Mouse (Mus musculus): Measurements from ENCODE around the gene Atp1a3.

DNA sequence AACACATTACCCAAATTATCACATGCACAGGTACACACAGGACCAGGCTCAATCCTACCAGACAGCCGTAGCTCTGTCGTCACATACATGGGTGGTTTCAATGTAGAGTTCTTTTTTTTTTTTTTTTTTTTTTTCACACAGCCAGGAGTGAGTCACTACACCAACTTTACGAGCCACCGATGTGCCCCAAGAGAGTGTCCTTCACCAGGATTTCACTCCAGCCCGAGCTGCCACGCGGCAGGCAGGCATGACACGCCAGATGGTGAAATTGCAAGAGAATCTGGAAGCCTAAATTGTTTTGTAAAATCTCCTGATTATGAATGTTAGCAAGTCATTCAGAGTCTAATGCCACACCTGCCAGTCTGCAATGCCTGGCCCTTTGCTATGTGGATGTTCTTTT, 41.6 kb upstream of the Atp1a3 start:
- TF ChIP-seq MAFK (IDR thresholded peaks at IDR 0.05; ENCODE audit: insufficient read depth, low read depth, low read length) (no peak), CHD2 (IDR thresholded peaks at IDR 0.05; ENCODE audit: low read depth, low read length) (no peak), ZC3H11A (IDR thresholded peaks at IDR 0.05; ENCODE audit: borderline replicate concordance, low read depth, low read length) (no peak), ZNF384 (IDR thresholded peaks at IDR 0.05; ENCODE audit: low read depth, low read length) (peak; percentile 60), HCFC1 (IDR thresholded peaks at IDR 0.05; ENCODE audit: borderline replicate concordance, insufficient read depth, low read length) (no peak)

Data from ES-E14 (cell line).